Mouse (Mus musculus) heart, embryonic 14.5 days (tissue): ENCODE results near the gene Iqch. TPM values are rescaled to one million over a fixed set of nuclear protein-coding genes. Genes with fewer than 3 reads are reported as not detected.

Source experiments
- ATAC-seq: fragments of 200-750 bp; cut with Nextera tagmentation; 2 replicates; pipeline ENCODE4 v1.8.0; 2017; ENCODE audit warnings: low read depth, moderate TSS enrichment; ENCODE audit not compliant: insufficient number of reproducible peaks, insufficient read depth, low FRiP score
- H3K27ac ChIP-seq, 2 experiments: fragments of 200-500 bp in 1 of 2; fragments of 300-500 bp in 1 of 2; sonication (generic) in 1 of 2; replicated peaks in 1 of 2; 2 replicates each; pipeline ENCODE4 v1.5.1; 2012 to 2014; ENCODE audit warnings: low read depth in 2 of 2, low read length in 2 of 2, control low read depth in 1 of 2, mild to moderate bottlenecking in 1 of 2, mixed read lengths in 1 of 2; ENCODE audit not compliant: control insufficient read depth in 1 of 2, insufficient read depth in 1 of 2
- H3K27me3 ChIP-seq: fragments of 300-500 bp; sonication (generic); 2 replicates; pipeline ENCODE4 v1.6.1; 2014; ENCODE audit warnings: mild to moderate bottlenecking, low read length, control low read depth; ENCODE audit not compliant: control insufficient read depth, insufficient read depth
- H3K36me3 ChIP-seq: fragments of 300-500 bp; sonication (generic); 2 replicates; pipeline ENCODE4 v1.6.1; 2014; ENCODE audit warnings: mild to moderate bottlenecking, control low read depth, low read length, mixed read lengths; ENCODE audit not compliant: control insufficient read depth, insufficient read depth
- H3K4me1 ChIP-seq, 2 experiments: fragments of 200-500 bp in 1 of 2; fragments of 300-500 bp in 1 of 2; sonication (generic) in 1 of 2; 2 replicates each; pipeline ENCODE4 v1.6.1; 2012 to 2014; ENCODE audit warnings: low read length in 2 of 2, control low read depth in 1 of 2, mixed read lengths in 1 of 2; ENCODE audit not compliant: control insufficient read depth in 2 of 2, insufficient read depth in 2 of 2
- H3K4me2 ChIP-seq: fragments of 300-500 bp; sonication (generic); 2 replicates; pipeline ENCODE4 v1.6.1; 2014; ENCODE audit warnings: mild to moderate bottlenecking, low read length
- H3K4me3 ChIP-seq, 2 experiments: fragments of 200-500 bp in 1 of 2; fragments of 300-500 bp in 1 of 2; sonication (generic) in 1 of 2; 2 replicates each; pipeline ENCODE4 v1.5.1; 2012 to 2014; ENCODE audit warnings: low read length in 2 of 2, mild to moderate bottlenecking in 2 of 2, control low read depth in 1 of 2, low read depth in 1 of 2, moderate library complexity in 1 of 2; ENCODE audit not compliant: control insufficient read depth in 1 of 2, insufficient read depth in 1 of 2
- H3K9ac ChIP-seq: fragments of 300-500 bp; sonication (generic); 2 replicates; pipeline ENCODE4 v1.6.1; 2014; ENCODE audit warnings: mild to moderate bottlenecking, low read length
- H3K9me3 ChIP-seq: fragments of 300-500 bp; sonication (generic); 2 replicates; pipeline ENCODE4 v1.6.1; 2016; ENCODE audit warnings: low read length, control low read depth; ENCODE audit not compliant: control insufficient read depth
- WGBS: fragments of 180-500 bp; shearing (Covaris S2); extraction: QIAGEN DNeasy Blood & Tissue Kit; methylation state at CpG from one replicate; pipeline ENCODE4 v1.1.7; 2014; 5-methylcytosine and 5-hydroxymethylcytosine counted together
- polyA plus RNA-seq: library from polyadenylated mRNA; unstranded; fragments of >200 nt; fragmentation: Nextera tagmentation; extraction: Ambion mirVana; gene quantifications from 2 replicates; pipeline ENCODE4 v1.2.1, GENCODE M21; 2014

Iqch gene
- polyA plus RNA-seq, 1 experiment from 2014 or later = not detected

- Histone ChIP-seq H3K4me2 (no peak overlapping the region), H3K9me3 (no peaks in the 10 kb centered on the region), H3K27me3 (no peaks in the 10 kb centered on the region), H3K4me3 (no peak overlapping the region), H3K4me1 (peaks cover 0 to 4% of the 10 kb centered on the region in 2 experiments; a peak in 1 of 4 replicates), H3K36me3 (no peaks in the 10 kb centered on the region), H3K9ac (no peak overlapping the region), H3K27ac (no peak overlapping the region)
- no peak for ATAC-seq
- 75% methylated on average over 5 of the region's 5 CpGs for WGBS
Observed at GRCm38 (mm10) chr9:63512851-63513250, 89.4 kb downstream of the Iqch start.

- ATAC-seq = no peak
- no peak overlapping the region for H3K4me3 ChIP-seq
- no peaks in the 10 kb centered on the region for H3K36me3 ChIP-seq
- H3K27ac ChIP-seq = no peak overlapping the region
- peaks cover 0 to 4% of the 10 kb centered on the region in 2 experiments; a peak in 1 of 4 replicates for H3K4me1 ChIP-seq
- 75% methylated on average over 4 of the region's 4 CpGs for WGBS
- H3K4me2 ChIP-seq = no peak overlapping the region
- no peaks in the 10 kb centered on the region for H3K27me3 ChIP-seq
- no peak overlapping the region for H3K9ac ChIP-seq
- no peaks in the 10 kb centered on the region for H3K9me3 ChIP-seq
Observed at GRCm38 (mm10) chr9:63511034-63511433, 91.3 kb downstream of the Iqch start.

GRCm38 (mm10) chr9:63507110-63507509 is 95.2 kb downstream of the Iqch start:
- Histone ChIP-seq H3K9ac (no peak overlapping the region), H3K4me2 (no peak overlapping the region), H3K4me3 (no peak overlapping the region), H3K27me3 (no peaks in the 10 kb centered on the region), H3K36me3 (no peaks in the 10 kb centered on the region), H3K4me1 (peaks cover 0 to 4% of the 10 kb centered on the region in 2 experiments; a peak in 1 of 4 replicates), H3K27ac (no peak overlapping the region), H3K9me3 (no peaks in the 10 kb centered on the region)
- WGBS = 63% methylated on average over 8 of the region's 8 CpGs
- no peak for ATAC-seq

- Histone ChIP-seq H3K4me1 (no peaks in the 10 kb centered on the region), H3K4me3 (no peak overlapping the region), H3K27ac (no peak overlapping the region), H3K4me2 (no peak overlapping the region), H3K27me3 (no peaks in the 10 kb centered on the region), H3K9me3 (no peaks in the 10 kb centered on the region), H3K9ac (no peak overlapping the region), H3K36me3 (no peaks in the 10 kb centered on the region)
- WGBS = 70% methylated on average over 2 of the region's 2 CpGs
- no peak for ATAC-seq
Observed at GRCm38 (mm10) chr9:63503890-63504289, 98.4 kb downstream of the Iqch start.

GRCm38 (mm10) chr9:63501516-63501915 is 100.8 kb downstream of the Iqch start:
- no peak overlapping the region for H3K4me3 ChIP-seq
- WGBS = 91% methylated on average over 1 of the region's 1 CpGs
- no peaks in the 10 kb centered on the region for H3K36me3 ChIP-seq
- no peaks in the 10 kb centered on the region for H3K27me3 ChIP-seq
- no peaks in the 10 kb centered on the region for H3K4me1 ChIP-seq
- H3K4me2 ChIP-seq = no peak overlapping the region
- no peak overlapping the region for H3K9ac ChIP-seq
- H3K9me3 ChIP-seq = no peaks in the 10 kb centered on the region
- no peak overlapping the region for H3K27ac ChIP-seq
- ATAC-seq = no peak

- Histone ChIP-seq H3K27me3 (no peaks in the 10 kb centered on the region), H3K4me2 (no peak overlapping the region), H3K9ac (no peak overlapping the region), H3K9me3 (no peaks in the 10 kb centered on the region), H3K4me1 (no peaks in the 10 kb centered on the region), H3K36me3 (no peaks in the 10 kb centered on the region), H3K4me3 (no peak overlapping the region), H3K27ac (no peak overlapping the region)
- 77% methylated on average over 8 of the region's 8 CpGs for WGBS
- no peak for ATAC-seq
Observed at GRCm38 (mm10) chr9:63499912-63500311, 102.4 kb downstream of the Iqch start.

- H3K27ac ChIP-seq = no peak overlapping the region
- no peaks in the 10 kb centered on the region for H3K36me3 ChIP-seq
- no peak overlapping the region for H3K4me2 ChIP-seq
- H3K4me3 ChIP-seq = no peak overlapping the region
- no peaks in the 10 kb centered on the region for H3K27me3 ChIP-seq
- WGBS = 79% methylated on average over 2 of the region's 2 CpGs
- no peaks in the 10 kb centered on the region for H3K9me3 ChIP-seq
- no peak for ATAC-seq
- no peak overlapping the region for H3K9ac ChIP-seq
- peaks cover 3 to 4% of the 10 kb centered on the region in 2 experiments; a peak in 3 of 4 replicates for H3K4me1 ChIP-seq
Observed at GRCm38 (mm10) chr9:63495786-63496185, 106.5 kb downstream of the Iqch start.

- H3K9me3 ChIP-seq = no peaks in the 10 kb centered on the region
- H3K4me2 ChIP-seq = no peak overlapping the region
- no peaks in the 10 kb centered on the region for H3K27me3 ChIP-seq
- peaks cover 3 to 4% of the 10 kb centered on the region in 2 experiments; a peak in 3 of 4 replicates for H3K4me1 ChIP-seq
- H3K27ac ChIP-seq = no peak overlapping the region
- H3K4me3 ChIP-seq = no peak overlapping the region
- 90% methylated on average over 4 of the region's 4 CpGs for WGBS
- no peak overlapping the region for H3K9ac ChIP-seq
- H3K36me3 ChIP-seq = no peaks in the 10 kb centered on the region
- ATAC-seq = no peak
Observed at GRCm38 (mm10) chr9:63493746-63494145, 108.5 kb downstream of the Iqch start.
